Mouse (Mus musculus): ENCODE measurements around the gene Lzic. TPM values are rescaled to one million over a fixed set of nuclear protein-coding genes. Genes with fewer than 3 reads are reported as not detected.
"Not testable (repeated sequence)": the region's sequence is repeated elsewhere in the genome, so short reads cannot be mapped to it uniquely, and the experiment has no call there.

Lzic gene
- total RNA-seq (2018; cell fraction: chromatin; rRNA removed), result 10 to 100 TPM in 22 of 26 experiments, 1 to 10 TPM in 4; 4.2 to 39.3 (median 18.9) TPM
- total RNA-seq (2018; cell fraction: cytosol; rRNA removed), result 10 to 100 TPM; 12.3 to 24.9 (median 20.6) TPM
- total RNA-seq (2018; cell fraction: nucleus; rRNA removed), result 10 to 100 TPM in 20 of 26 experiments, 1 to 10 TPM in 6; 7.8 to 30.6 (median 13.4) TPM
- 14.7 to 24.7 TPM (median 16.3 TPM) in 3 replicates for polyA plus RNA-seq (2018)

DNA sequence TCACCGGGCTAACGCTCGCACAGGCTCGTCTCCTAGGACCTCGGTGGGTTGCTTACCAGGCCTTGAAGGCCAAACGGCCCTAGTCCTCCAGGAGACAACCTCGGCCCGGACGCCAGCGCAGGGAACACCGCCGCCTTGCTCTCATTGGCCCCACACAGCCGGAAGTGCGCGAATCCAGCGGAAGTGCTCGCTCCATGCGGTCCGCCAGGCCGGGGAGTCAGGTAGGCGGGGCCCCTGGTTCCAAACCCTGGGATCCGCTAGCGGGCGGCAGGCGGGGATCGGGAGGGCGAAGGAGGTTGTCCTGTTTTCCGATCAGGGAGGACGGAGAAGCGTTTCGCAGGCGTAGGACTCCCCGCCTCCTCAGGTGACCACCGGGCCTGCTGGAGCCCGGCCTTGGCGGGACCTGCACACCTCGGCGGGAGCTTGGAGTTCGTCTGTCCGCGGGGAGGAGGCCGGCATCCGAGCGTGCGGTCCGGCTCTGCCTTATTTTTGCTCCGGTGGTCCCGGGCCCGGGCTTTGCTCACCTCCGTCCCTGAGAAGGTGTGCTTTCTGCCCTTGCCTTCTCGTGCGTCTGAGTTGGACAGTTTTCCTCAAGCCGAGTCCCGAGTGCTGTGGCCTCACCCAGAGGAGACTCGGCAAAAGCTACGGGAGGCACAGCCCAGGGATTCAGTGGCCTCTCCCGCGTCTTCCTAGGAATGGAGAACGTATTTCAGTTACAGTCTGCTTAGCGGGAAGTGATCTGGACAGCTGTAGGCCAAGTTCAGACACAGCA, at the start of gene Lzic, which contains the start of gene Nmnat1:
Lzic (plus strand) TSS at position 177 of the 772 bp plus-strand sequence.
Nmnat1 (minus strand) TSS at position 150 of the 772 bp plus-strand sequence.
- Histone ChIP-seq H3K36me3 (ENCODE audit: inconsistent target) (peaks cover 15% of the 10 kb centered on the region; the same call in 1 of the 2 replicates), H3K27ac (peak within 1 kb of the TSS; percentile 48), H3K79me2 (ENCODE audit: inconsistent target) (peaks cover 31% of the 10 kb centered on the region; the same call in 1 of the 2 replicates), H3K4me3 (ENCODE audit: inconsistent target) (peak within 1 kb of the TSS; percentile 89)
- WGBS (ENCODE audit: missing documents), result 2% methylated on average over 60 of the region's 60 CpGs

GRCm38 (mm10) chr4:149440576-149440975, 44.5 kb upstream of the Lzic start:
- H3K4me3 ChIP-seq (ENCODE audit: inconsistent target), result no peak overlapping the region
- no peaks in the 10 kb centered on the region for H3K79me2 ChIP-seq (ENCODE audit: inconsistent target)
- WGBS (ENCODE audit: missing documents), result 83% methylated on average over 7 of the region's 8 CpGs
- H3K36me3 ChIP-seq (ENCODE audit: inconsistent target), result no peaks in the 10 kb centered on the region
- H3K27ac ChIP-seq, result no peak overlapping the region

GRCm38 (mm10) chr4:149442436-149442835, 42.6 kb upstream of the Lzic start:
- H3K4me3 ChIP-seq (ENCODE audit: inconsistent target), result no peak overlapping the region
- 97% methylated on average over 3 of the region's 3 CpGs for WGBS (ENCODE audit: missing documents)
- no peaks in the 10 kb centered on the region for H3K79me2 ChIP-seq (ENCODE audit: inconsistent target)
- H3K36me3 ChIP-seq (ENCODE audit: inconsistent target), result no peaks in the 10 kb centered on the region
- no peak overlapping the region for H3K27ac ChIP-seq

DNA sequence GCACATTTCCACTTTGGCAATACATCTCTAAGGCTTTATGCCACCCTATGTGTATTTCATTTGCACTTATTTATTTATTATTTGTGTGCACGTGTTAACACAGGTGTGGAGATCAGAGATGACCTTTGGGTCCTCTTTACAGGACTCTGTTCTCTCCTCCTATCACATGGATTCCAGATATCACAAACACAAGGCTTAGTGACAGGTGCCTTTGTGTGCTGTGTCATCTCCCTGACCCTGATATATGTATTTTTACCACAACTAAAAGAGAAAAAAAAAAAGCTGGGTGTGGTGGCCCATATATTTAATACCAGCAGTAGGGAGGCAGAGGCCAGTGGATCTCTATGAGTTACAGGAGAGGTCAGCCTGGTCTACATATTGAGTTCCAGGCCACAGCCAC, 40.6 kb upstream of the Lzic start:
- H3K4me3 ChIP-seq (ENCODE audit: inconsistent target), result no peak overlapping the region
- no peak overlapping the region for H3K27ac ChIP-seq
- 100% methylated on average over 1 of the region's 1 CpGs for WGBS (ENCODE audit: missing documents)

GRCm38 (mm10) chr4:149444964-149445701, 39.9 kb upstream of the Lzic start:
- H3K27ac ChIP-seq, result peak overlapping the region; percentile 41

More for the DNA sequence above, 40.6 kb upstream of the Lzic start:
- no peaks in the 10 kb centered on the region for H3K36me3 ChIP-seq (ENCODE audit: inconsistent target)
- no peaks in the 10 kb centered on the region for H3K79me2 ChIP-seq (ENCODE audit: inconsistent target)

GRCm38 (mm10) chr4:149445868-149446267, 39.2 kb upstream of the Lzic start:
- Histone ChIP-seq H3K36me3 (ENCODE audit: inconsistent target) (no peaks in the 10 kb centered on the region), H3K27ac (peak overlapping the region; percentile 41), H3K79me2 (ENCODE audit: inconsistent target) (no peaks in the 10 kb centered on the region), H3K4me3 (ENCODE audit: inconsistent target) (no peak overlapping the region)
- 15% methylated on average over 10 of the region's 11 CpGs for WGBS (ENCODE audit: missing documents)

More at GRCm38 (mm10) chr4:149444964-149445701, 39.9 kb upstream of the Lzic start:
- 2% methylated on average over 36 of the region's 36 CpGs for WGBS (ENCODE audit: missing documents)
- Histone ChIP-seq H3K36me3 (ENCODE audit: inconsistent target) (no peaks in the 10 kb centered on the region), H3K4me3 (ENCODE audit: inconsistent target) (peak overlapping the region; percentile 19; the same call in 1 of the 2 replicates), H3K79me2 (ENCODE audit: inconsistent target) (no peaks in the 10 kb centered on the region)

- H3K79me2 ChIP-seq (ENCODE audit: inconsistent target), result no peaks in the 10 kb centered on the region
- no peaks in the 10 kb centered on the region for H3K36me3 ChIP-seq (ENCODE audit: inconsistent target)
- H3K27ac ChIP-seq, result no peak overlapping the region
- WGBS (ENCODE audit: missing documents), result 100% methylated on average over 1 of the region's 1 CpGs
- no peak overlapping the region for H3K4me3 ChIP-seq (ENCODE audit: inconsistent target)
These were observed 38.7 kb upstream of the Lzic start for GRCm38 (mm10) chr4:149446309-149446708.

GRCm38 (mm10) chr4:149450636-149451035, 34.4 kb upstream of the Lzic start:
- Histone ChIP-seq H3K4me3 (ENCODE audit: inconsistent target) (no peak overlapping the region), H3K27ac (no peak overlapping the region), H3K79me2 (ENCODE audit: inconsistent target) (no peaks in the 10 kb centered on the region), H3K36me3 (ENCODE audit: inconsistent target) (no peaks in the 10 kb centered on the region)
- WGBS (ENCODE audit: missing documents), result 91% methylated on average over 2 of the region's 3 CpGs

GRCm38 (mm10) chr4:149453656-149454055, 31.4 kb upstream of the Lzic start:
- Histone ChIP-seq H3K27ac (no peak overlapping the region), H3K4me3 (ENCODE audit: inconsistent target) (no peak overlapping the region), H3K79me2 (ENCODE audit: inconsistent target) (no peaks in the 10 kb centered on the region), H3K36me3 (ENCODE audit: inconsistent target) (no peaks in the 10 kb centered on the region)
- WGBS (ENCODE audit: missing documents), result 64% methylated on average over 4 of the region's 4 CpGs

DNA sequence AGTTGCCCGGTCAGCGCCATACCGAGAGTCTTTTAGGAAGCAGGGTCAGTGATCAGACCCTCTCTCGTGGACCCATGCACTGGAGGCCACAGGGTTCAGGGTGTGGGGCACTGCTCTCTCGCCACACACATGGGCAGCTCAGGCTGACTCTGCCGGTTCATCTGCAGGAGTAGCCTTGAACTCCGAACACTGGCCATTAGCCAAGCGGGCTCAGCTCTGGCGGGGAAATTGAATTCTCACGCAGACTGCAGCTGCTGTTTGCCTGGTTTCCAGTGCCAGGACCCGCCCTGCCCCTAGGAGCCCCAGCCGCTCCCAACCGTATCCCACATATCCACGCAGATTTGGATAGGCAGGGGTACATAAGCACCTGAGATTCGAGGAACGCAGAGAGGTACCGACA, 30.8 kb upstream of the Lzic start:
- H3K4me3 ChIP-seq (ENCODE audit: inconsistent target), result no peak overlapping the region
- 90% methylated on average over 17 of the region's 17 CpGs for WGBS (ENCODE audit: missing documents)
- no peaks in the 10 kb centered on the region for H3K36me3 ChIP-seq (ENCODE audit: inconsistent target)
- no peaks in the 10 kb centered on the region for H3K79me2 ChIP-seq (ENCODE audit: inconsistent target)
- H3K27ac ChIP-seq, result no peak overlapping the region

DNA sequence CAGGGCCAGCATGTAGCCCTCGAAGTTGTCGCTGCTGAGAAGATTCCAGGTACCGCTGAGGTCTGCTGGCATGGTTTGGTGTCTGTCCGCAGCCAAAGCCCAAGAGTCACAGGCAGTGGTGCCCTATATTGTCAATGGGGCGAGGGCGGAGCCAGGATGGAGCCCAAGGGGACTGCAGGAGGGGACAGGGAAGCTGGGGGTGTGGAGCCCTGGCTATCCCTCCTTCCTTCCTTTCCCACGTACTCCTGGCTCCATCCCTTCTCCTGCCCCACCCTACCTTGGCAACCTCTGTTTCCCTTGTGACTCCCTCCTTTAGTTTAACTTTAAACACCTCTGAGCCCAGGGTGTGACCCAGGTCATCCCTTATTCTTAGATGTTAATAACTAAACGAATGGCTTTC, 30.1 kb upstream of the Lzic start, which contains the start of gene Rbp7:
Rbp7 (minus strand) TSS at position 100 of the 400 bp plus-strand sequence.
- H3K36me3 ChIP-seq (ENCODE audit: inconsistent target), result no peaks in the 10 kb centered on the region
- H3K4me3 ChIP-seq (ENCODE audit: inconsistent target), result no peak within 1 kb of the TSS
- 85% methylated on average over 6 of the region's 8 CpGs for WGBS (ENCODE audit: missing documents)
- no peak within 1 kb of the TSS for H3K27ac ChIP-seq
- no peaks in the 10 kb centered on the region for H3K79me2 ChIP-seq (ENCODE audit: inconsistent target)

GRCm38 (mm10) chr4:149457163-149457562, 27.9 kb upstream of the Lzic start:
- not testable (repeated sequence) for H3K79me2 ChIP-seq (ENCODE audit: inconsistent target); H3K27ac ChIP-seq; H3K36me3 ChIP-seq (ENCODE audit: inconsistent target); H3K4me3 ChIP-seq (ENCODE audit: inconsistent target)
- 100% methylated on average over 8 of the region's 27 CpGs for WGBS (ENCODE audit: missing documents)

- no peak overlapping the region for H3K4me3 ChIP-seq (ENCODE audit: inconsistent target)
- H3K79me2 ChIP-seq (ENCODE audit: inconsistent target), result no peaks in the 10 kb centered on the region
- no peaks in the 10 kb centered on the region for H3K36me3 ChIP-seq (ENCODE audit: inconsistent target)
- 90% methylated on average over 6 of the region's 6 CpGs for WGBS (ENCODE audit: missing documents)
- no peak overlapping the region for H3K27ac ChIP-seq
These were observed 27.1 kb upstream of the Lzic start for GRCm38 (mm10) chr4:149457831-149458430.

DNA sequence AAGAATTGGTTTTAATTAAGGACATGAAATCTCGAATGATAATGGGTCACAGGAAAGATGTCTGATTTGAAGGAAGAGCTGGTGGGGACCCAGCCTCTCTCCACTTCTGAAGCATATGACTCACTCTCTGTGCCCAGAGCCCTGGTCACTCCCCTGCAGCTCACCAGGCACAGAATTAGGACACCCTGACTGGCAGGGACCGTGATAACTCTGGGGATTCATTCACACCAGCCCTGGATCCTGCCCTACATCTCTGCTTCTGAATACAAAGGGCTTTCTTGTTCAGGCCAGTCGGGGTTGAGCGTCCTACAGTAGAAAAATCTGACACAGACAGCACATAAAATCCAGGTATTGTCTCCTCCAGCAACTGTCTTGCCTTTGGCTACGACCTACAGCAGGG, 26.5 kb upstream of the Lzic start:
- no peak overlapping the region for H3K27ac ChIP-seq
- WGBS (ENCODE audit: missing documents), result 49% methylated on average over 5 of the region's 5 CpGs
- H3K36me3 ChIP-seq (ENCODE audit: inconsistent target), result no peaks in the 10 kb centered on the region
- H3K4me3 ChIP-seq (ENCODE audit: inconsistent target), result no peak overlapping the region
- no peaks in the 10 kb centered on the region for H3K79me2 ChIP-seq (ENCODE audit: inconsistent target)

All from macrophage (primary cell).